In genomic region chr11:119577721-119578120, GRCm38 (mm10) we compare ENCODE assay signal across 20 mouse cellular contexts. TPM values are rescaled to one million over a fixed set of nuclear protein-coding genes. Genes with fewer than 3 reads are reported as not detected.
"Had no signal": no experiment of that assay in that cellular context is flagged by ENCODE, and none has a peak within 500 bp of the region (broad histone marks: within the 10 kb centered on the region; RNA-seq: fewer than 3 reads in every experiment).

No protein-coding gene starts in this region.

- H3K4me2 ChIP-seq: liver, embryonic 15.5 days; lung, embryonic 14.5 days; midbrain, embryonic 13.5 days; midbrain, embryonic 15.5 days; neural tube, embryonic 13.5 days; neural tube, embryonic 15.5 days; stomach, embryonic 15.5 days had no signal

- H3K9me3 ChIP-seq: liver, embryonic 15.5 days; midbrain, embryonic 10.5 days; midbrain, embryonic 13.5 days; midbrain, embryonic 15.5 days; neural tube, embryonic 13.5 days; neural tube, embryonic 15.5 days; stomach, embryonic 15.5 days had no signal

- ATAC-seq: midbrain, embryonic 13.5 days; midbrain, embryonic 15.5 days had no signal

- DNase-seq: lung, adult 18-20 months; lung, embryonic 14.5 days; lung, postnatal 10 days; lung, postnatal 4 days; retina, postnatal 1 day; right cerebral cortex, adult 18-20 months; right cerebral cortex, postnatal 25 days; right cerebral cortex, postnatal 4 days; thymus, adult 2 months; thymus, postnatal 25 days; thymus, postnatal 4 days had no signal

- H3K27ac ChIP-seq: liver, embryonic 15.5 days; midbrain, embryonic 10.5 days; midbrain, embryonic 13.5 days; midbrain, embryonic 15.5 days; neural tube, embryonic 13.5 days; stomach, embryonic 15.5 days; stomach, postnatal 0 days had no signal

- H3K36me3 ChIP-seq: liver, embryonic 15.5 days; midbrain, embryonic 10.5 days; midbrain, embryonic 13.5 days; midbrain, embryonic 15.5 days; neural tube, embryonic 13.5 days; neural tube, embryonic 15.5 days; stomach, embryonic 15.5 days had no signal

- H3K9ac ChIP-seq: liver, embryonic 15.5 days; lung, embryonic 14.5 days; midbrain, embryonic 13.5 days; midbrain, embryonic 15.5 days; neural tube, embryonic 13.5 days; neural tube, embryonic 15.5 days; stomach, embryonic 15.5 days had no signal

- H3K4me3 ChIP-seq: liver, embryonic 15.5 days; midbrain, embryonic 10.5 days; midbrain, embryonic 13.5 days; midbrain, embryonic 15.5 days; myocyte; neural tube, embryonic 13.5 days; neural tube, embryonic 15.5 days; stomach, embryonic 15.5 days had no signal

- H3K27me3 ChIP-seq: midbrain, embryonic 15.5 days; neural tube, embryonic 13.5 days; neural tube, embryonic 15.5 days; stomach, embryonic 15.5 days had no signal

RNA-seq across cellular contexts. Expression of gene Nptx1, which starts 30.2 kb away (rescaled TPM):
- polyA plus RNA-seq: liver, embryonic 15.5 days had no signal
